Mouse (Mus musculus) cerebellum, adult 8-10 months (tissue): Measurements from ENCODE around the gene Zfand2a.

ENCODE experiments used
- DNase-seq: peaks from one replicate; pipeline ENCODE4 v3.0.0; 2022

Gene Zfand2a

GRCm38 (mm10) chr5:139464874-139465273, 19.5 kb downstream of the Zfand2a start:
- DNase-seq: no peak

- DNase-seq: peak; percentile 99
Measured at GRCm38 (mm10) chr5:139460384-139461067, 23.8 kb downstream of the Zfand2a start, which contains the start of gene 3110082I17Rik. 3110082I17Rik (minus strand) TSS chr5:139460527.

- DNase-seq: no peak
Measured at GRCm38 (mm10) chr5:139459938-139460337, 24.4 kb downstream of the Zfand2a start.

- DNase-seq: no peak
Measured at GRCm38 (mm10) chr5:139457241-139457640, 27.1 kb downstream of the Zfand2a start.

GRCm38 (mm10) chr5:139455166-139455565, 29.2 kb downstream of the Zfand2a start:
- DNase-seq: no peak

- no peak for DNase-seq
Measured at GRCm38 (mm10) chr5:139453031-139453430, 31.3 kb downstream of the Zfand2a start.

- DNase-seq: no peak
Measured at GRCm38 (mm10) chr5:139449926-139450325, 34.4 kb downstream of the Zfand2a start.

GRCm38 (mm10) chr5:139449161-139449791, 35.1 kb downstream of the Zfand2a start:
- peak; percentile 34 for DNase-seq

GRCm38 (mm10) chr5:139448025-139448424, 36.3 kb downstream of the Zfand2a start:
- no peak for DNase-seq

GRCm38 (mm10) chr5:139445258-139445657, 39.1 kb downstream of the Zfand2a start:
- DNase-seq: no peak

- DNase-seq: no peak
Measured at GRCm38 (mm10) chr5:139442962-139443361, 41.4 kb downstream of the Zfand2a start.

- no peak for DNase-seq
Measured at GRCm38 (mm10) chr5:139442428-139442827, 41.9 kb downstream of the Zfand2a start.

- no peak for DNase-seq
Measured at GRCm38 (mm10) chr5:139441726-139442018, 42.7 kb downstream of the Zfand2a start.

GRCm38 (mm10) chr5:139440926-139441725, 43.2 kb downstream of the Zfand2a start:
- peak; percentile 38 for DNase-seq

GRCm38 (mm10) chr5:139440451-139440850, 43.9 kb downstream of the Zfand2a start:
- no peak for DNase-seq

GRCm38 (mm10) chr5:139438440-139438839, 45.9 kb downstream of the Zfand2a start:
- no peak for DNase-seq

- no peak for DNase-seq
Measured at GRCm38 (mm10) chr5:139437769-139438168, 46.6 kb downstream of the Zfand2a start.

- no peak for DNase-seq
Measured at GRCm38 (mm10) chr5:139434940-139435339, 49.4 kb downstream of the Zfand2a start.

GRCm38 (mm10) chr5:139433842-139434568, 50.3 kb downstream of the Zfand2a start:
- DNase-seq: no peak

- DNase-seq: no peak
Measured at GRCm38 (mm10) chr5:139432747-139433508, 51.4 kb downstream of the Zfand2a start.

GRCm38 (mm10) chr5:139432333-139432732, 52.0 kb downstream of the Zfand2a start:
- DNase-seq: no peak

GRCm38 (mm10) chr5:139429818-139430341, 54.5 kb downstream of the Zfand2a start:
- DNase-seq: no peak
